In the genomic region with DNA sequence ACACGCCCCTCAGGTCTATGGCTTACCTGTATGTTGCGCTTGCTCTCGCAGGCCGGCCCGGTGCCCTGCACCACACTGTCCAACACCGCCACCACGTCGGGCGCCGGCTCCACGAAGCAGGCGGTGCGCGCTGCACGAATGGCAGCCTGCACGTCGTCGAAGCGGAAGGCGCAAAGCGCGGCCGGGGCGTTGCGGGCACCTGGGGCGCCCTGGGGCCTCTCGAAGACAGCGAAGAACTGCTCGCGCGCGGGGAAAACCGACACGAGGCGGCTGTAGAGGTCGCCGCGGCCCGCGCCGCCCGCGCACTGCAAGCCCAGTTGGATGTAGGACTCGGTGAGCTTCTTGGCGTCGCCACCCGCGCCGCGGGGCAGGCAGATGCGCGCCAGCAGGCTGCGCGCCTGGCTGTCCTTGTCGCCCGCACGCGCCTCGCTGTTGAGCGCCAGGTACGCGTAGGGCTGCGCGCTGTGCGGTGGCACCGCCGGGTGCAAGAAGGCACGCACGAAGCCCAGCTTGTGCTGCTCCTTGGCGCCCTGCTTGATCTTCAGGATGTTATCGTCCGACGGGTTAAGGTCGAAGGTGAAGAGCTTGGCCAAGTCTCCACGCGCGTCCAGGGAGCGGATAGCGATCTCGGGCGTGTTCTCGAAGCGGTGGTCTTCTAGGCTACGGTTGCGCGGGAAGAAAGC, we compare ENCODE assay signal across 8 mouse cellular contexts. TPM values are rescaled to one million over a fixed set of nuclear protein-coding genes. Genes with fewer than 3 reads are reported as not detected.
DNase-seq lines count a peak whose midpoint lies in the region; ATAC-seq and TF ChIP-seq lines count a peak whose summit lies in the region.

No protein-coding gene starts in this region.

- H3K9ac ChIP-seq in ES-E14 (ENCODE audit: insufficient read depth, low read depth, low read length, poor library complexity, severe bottlenecking) = no peak overlapping the region; the same call in 1 of the 2 replicates
- peak overlapping the region; percentile 78 for H3K9ac ChIP-seq in embryonic facial prominence, embryonic 13.5 days

- peaks cover 48% of the 10 kb centered on the region for H3K27me3 ChIP-seq in heart, embryonic 10.5 days (ENCODE audit: insufficient read depth, poor library complexity, severe bottlenecking)
- H3K27me3 ChIP-seq in embryonic facial prominence, embryonic 13.5 days = peaks cover 47% of the 10 kb centered on the region

- DNase-seq in heart, embryonic 10.5 days (ENCODE audit: low spot score) = no peak
- DNase-seq in heart, adult 11 months = no peak
- DNase-seq in ES-E14 (ENCODE audit: low read depth, low spot score) = no peak
- DNase-seq in kidney, postnatal 4 days = peak; percentile 53 to 68
- DNase-seq in naive thymus-derived CD4-positive, alpha-beta T cell, adult 2 months (ENCODE audit: low read depth) = peak; percentile 69
- DNase-seq in layer of hippocampus, postnatal 36 days = no peak
- DNase-seq in cerebellum, postnatal 4 days (ENCODE audit: low spot score in 2 of 2) = no peak

- peak overlapping the region; percentile 87 for H3K4me2 ChIP-seq in embryonic facial prominence, embryonic 13.5 days

- H3K36me3 ChIP-seq in heart, embryonic 10.5 days = peaks cover 10% of the 10 kb centered on the region; the same call in 1 of the 2 replicates
- no peaks in the 10 kb centered on the region for H3K36me3 ChIP-seq in ES-E14 (ENCODE audit: control insufficient read depth, insufficient read depth, low read length, poor library complexity, severe bottlenecking)
- no peaks in the 10 kb centered on the region for H3K36me3 ChIP-seq in embryonic facial prominence, embryonic 13.5 days

- H3K27ac ChIP-seq in heart, embryonic 10.5 days = peak overlapping the region; percentile 82
- H3K27ac ChIP-seq in ES-E14 (ENCODE audit: insufficient read depth, low read depth, low read length, poor library complexity, severe bottlenecking) = no peak overlapping the region
- peak overlapping the region; percentile 71 for H3K27ac ChIP-seq in embryonic facial prominence, embryonic 13.5 days

- H3K4me3 ChIP-seq in heart, embryonic 10.5 days = peak overlapping the region; percentile 63
- H3K4me3 ChIP-seq in ES-E14 (ENCODE audit: insufficient read depth in 1 of 2, low read depth in 1 of 2, low read length in 2 of 2, poor library complexity in 1 of 2, severe bottlenecking in 1 of 2) = peak overlapping the region; percentile 52 to 68
- H3K4me3 ChIP-seq in embryonic facial prominence, embryonic 13.5 days = peak overlapping the region; percentile 65

- no peaks in the 10 kb centered on the region for H3K9me3 ChIP-seq in heart, embryonic 10.5 days
- H3K9me3 ChIP-seq in ES-E14 (ENCODE audit: control insufficient read depth, insufficient read depth, low read depth, low read length) = no peaks in the 10 kb centered on the region
- H3K9me3 ChIP-seq in embryonic facial prominence, embryonic 13.5 days = no peaks in the 10 kb centered on the region

- in situ Hi-C loops in ES-E14 (cut with MboI; ENCODE audit: low sequenced_read_pairs in 2 of 2, unreplicated experiment in 2 of 2) = no loop called here

- peaks cover 84% of the 10 kb centered on the region for H3K4me1 ChIP-seq in heart, embryonic 10.5 days
- peaks cover 0 to 6% of the 10 kb centered on the region in 2 experiments; a peak in 1 of 4 replicates for H3K4me1 ChIP-seq in ES-E14 (ENCODE audit: control insufficient read depth in 2 of 2, insufficient read depth in 2 of 2, low read length in 2 of 2, poor library complexity in 1 of 2)
- peaks cover 67% of the 10 kb centered on the region for H3K4me1 ChIP-seq in embryonic facial prominence, embryonic 13.5 days

- WGBS in heart, embryonic 10.5 days = 1% methylated on average over 86 of the region's 86 CpGs
- 2% methylated on average over 86 of the region's 86 CpGs for WGBS in embryonic facial prominence, embryonic 13.5 days

- no peak for ATAC-seq in embryonic facial prominence, embryonic 13.5 days (ENCODE audit: insufficient number of reproducible peaks, insufficient read depth, low FRiP score, low TSS enrichment, low read depth)

TF ChIP-seq in ES-E14, 5 proteins besides CTCF, POLR2A, EP300 and RAD21:
- TF ChIP-seq ZC3H11A (IDR thresholded peaks at IDR 0.05; ENCODE audit: borderline replicate concordance, low read depth, low read length) (no peak), HCFC1 (IDR thresholded peaks at IDR 0.05; ENCODE audit: borderline replicate concordance, insufficient read depth, low read length) (no peak), MAFK (IDR thresholded peaks at IDR 0.05; ENCODE audit: insufficient read depth, low read depth, low read length) (no peak), ZNF384 (IDR thresholded peaks at IDR 0.05; ENCODE audit: low read depth, low read length) (no peak), CHD2 (IDR thresholded peaks at IDR 0.05; ENCODE audit: low read depth, low read length) (no peak)

RNA-seq across cellular contexts. Expression of a gene that starts 1.2 kb away (rescaled TPM):
- 42.9 and 61.7 TPM in 2 replicates for polyA plus RNA-seq in heart, embryonic 10.5 days (2016; fragmentation: Nextera tagmentation; extraction: Ambion mirVana)
- 2.6 and 8.7 TPM in 2 replicates for total RNA-seq in ES-E14 (2012; rRNA removed)
- 25.2 and 40.3 TPM in 2 replicates for polyA plus RNA-seq in embryonic facial prominence, embryonic 13.5 days (2015; fragmentation: Nextera tagmentation; extraction: Ambion mirVana)
- total RNA-seq in layer of hippocampus, postnatal 36 days (2021) = 10 to 100 TPM; 19.6 to 22.9 TPM

RNA-seq across cellular contexts. Expression of a gene that starts 48.9 kb away (rescaled TPM):
- polyA plus RNA-seq in heart, embryonic 10.5 days (2016; fragmentation: Nextera tagmentation; extraction: Ambion mirVana) = not detected in 2 replicates
- total RNA-seq in ES-E14 (2012; rRNA removed) = not detected in 2 replicates
- not detected in 2 replicates for polyA plus RNA-seq in embryonic facial prominence, embryonic 13.5 days (2015; fragmentation: Nextera tagmentation; extraction: Ambion mirVana)
- total RNA-seq in layer of hippocampus, postnatal 36 days (2021) = not detected

Comparison
In these comparisons a context has a peak if more than half of its experiments do, and no peak if none do; other contexts are left out.
1. DNase-seq: peak in kidney, postnatal 4 days (2 of 2) and naive thymus-derived CD4-positive, alpha-beta T cell, adult 2 months (single experiment); none in heart, embryonic 10.5 days (single experiment), heart, adult 11 months (single experiment), ES-E14 (single experiment), layer of hippocampus, postnatal 36 days (0 of 2) and cerebellum, postnatal 4 days (0 of 2).
2. Peak in every context shown above with its lines, with median percentiles within 50 percentile points of each other: H3K4me3 ChIP-seq.